Mouse (Mus musculus): ENCODE data around the gene Spaca5. TPM values are rescaled to one million over a fixed set of nuclear protein-coding genes. Genes with fewer than 3 reads are reported as not detected.

Spaca5 gene
- polyA plus RNA-seq, 1 experiment from 2014 or later = not detected

Other genes with a start within 250 kb of the Spaca5 start
- gene Timp1, start 198.2 kb upstream of the Spaca5 start, polyA plus RNA-seq (2015; fragmentation: Nextera tagmentation; extraction: Ambion mirVana) = 1.7 and 2.4 TPM in 2 replicates
- gene Syn1, start 147.4 kb upstream of the Spaca5 start, polyA plus RNA-seq (2015; fragmentation: Nextera tagmentation; extraction: Ambion mirVana) = 0.08 TPM in 1 of 2 replicates, not detected in the other
- 43.6 and 48.8 TPM in 2 replicates for gene Cfp, start 136.9 kb upstream of the Spaca5 start, polyA plus RNA-seq (2015; fragmentation: Nextera tagmentation; extraction: Ambion mirVana)
- 2.2 and 2.3 TPM in 2 replicates for gene Elk1, start 117.8 kb upstream of the Spaca5 start, polyA plus RNA-seq (2015; fragmentation: Nextera tagmentation; extraction: Ambion mirVana)
- gene Uxt, start 106.4 kb upstream of the Spaca5 start, polyA plus RNA-seq (2015; fragmentation: Nextera tagmentation; extraction: Ambion mirVana) = 34.7 and 38.5 TPM in 2 replicates
- gene Zfp182, start 6.1 kb upstream of the Spaca5 start, polyA plus RNA-seq (2015; fragmentation: Nextera tagmentation; extraction: Ambion mirVana) = 1.4 and 1.9 TPM in 2 replicates
- 0.18 and 0.23 TPM in 2 replicates for gene Zfp300, start 21.1 kb downstream of the Spaca5 start, polyA plus RNA-seq (2015; fragmentation: Nextera tagmentation; extraction: Ambion mirVana)
- gene Ssxa1, start 47.4 kb downstream of the Spaca5 start, polyA plus RNA-seq (2015; fragmentation: Nextera tagmentation; extraction: Ambion mirVana) = not detected in 2 replicates
- not detected in 2 replicates for gene Gm21876, start 107.2 kb downstream of the Spaca5 start, polyA plus RNA-seq (2015; fragmentation: Nextera tagmentation; extraction: Ambion mirVana)

Measured in liver, embryonic 16.5 days (tissue).